Mouse (Mus musculus) megakaryocyte, embryonic 14.5 days (primary cell): ENCODE results near the gene Il10rb. TPM values are rescaled to one million over a fixed set of nuclear protein-coding genes. Genes with fewer than 3 reads are reported as not detected.
"Not testable (repeated sequence)": the region's sequence is repeated elsewhere in the genome, so short reads cannot be mapped to it uniquely, and the experiment has no call there.

Experiments
- H3K27me3 ChIP-seq: replicated peaks from 2 replicates; pipeline ENCODE3; 2012; ENCODE audit warnings: inconsistent platforms
- H3K36me3 ChIP-seq: replicated peaks from 2 replicates; pipeline ENCODE3; 2012; ENCODE audit warnings: low read length, inconsistent platforms, mixed read lengths
- H3K4me1 ChIP-seq: 2 replicates; pipeline ENCODE4 v1.6.1; 2012; ENCODE audit warnings: inconsistent platforms
- H3K4me3 ChIP-seq: replicated peaks from 2 replicates; pipeline ENCODE3; 2012; ENCODE audit warnings: moderate library complexity, mild to moderate bottlenecking, inconsistent platforms
- H3K9me3 ChIP-seq: 2 replicates; pipeline ENCODE4 v1.6.1; 2012; ENCODE audit warnings: inconsistent platforms
- FLI1 ChIP-seq: IDR thresholded peaks from 2 replicates; pipeline ENCODE4 v1.6.1; 2012; ENCODE audit warnings: low read length, inconsistent platforms, mixed read lengths
- GATA1 ChIP-seq: IDR thresholded peaks from 3 replicates; pipeline ENCODE4 v1.6.1; 2012; ENCODE audit warnings: mixed read lengths, low read length, inconsistent platforms, borderline replicate concordance
- polyA plus RNA-seq: library from polyadenylated mRNA; stranded (reverse); fragments of >175 nt; gene quantifications from 2 replicates; pipeline ENCODE4 v1.2.3, GENCODE M21; 2012; ENCODE audit warnings: low replicate concordance; ENCODE audit not compliant: insufficient read depth

Gene Il10rb
- polyA plus RNA-seq, 1 experiment = 13.1 TPM

GRCm38 (mm10) chr16:91432720-91433328, 26.9 kb downstream of the Il10rb start:
- Histone ChIP-seq H3K4me1 (peaks cover 59% of the 10 kb centered on the region), H3K27me3 (no peaks in the 10 kb centered on the region), H3K4me3 (no peak overlapping the region), H3K9me3 (peaks cover 14% of the 10 kb centered on the region; the same call in 1 of the 2 replicates), H3K36me3 (peaks cover 14% of the 10 kb centered on the region)
- no peak for TF ChIP-seq FLI1
- no peak for TF ChIP-seq GATA1

DNA sequence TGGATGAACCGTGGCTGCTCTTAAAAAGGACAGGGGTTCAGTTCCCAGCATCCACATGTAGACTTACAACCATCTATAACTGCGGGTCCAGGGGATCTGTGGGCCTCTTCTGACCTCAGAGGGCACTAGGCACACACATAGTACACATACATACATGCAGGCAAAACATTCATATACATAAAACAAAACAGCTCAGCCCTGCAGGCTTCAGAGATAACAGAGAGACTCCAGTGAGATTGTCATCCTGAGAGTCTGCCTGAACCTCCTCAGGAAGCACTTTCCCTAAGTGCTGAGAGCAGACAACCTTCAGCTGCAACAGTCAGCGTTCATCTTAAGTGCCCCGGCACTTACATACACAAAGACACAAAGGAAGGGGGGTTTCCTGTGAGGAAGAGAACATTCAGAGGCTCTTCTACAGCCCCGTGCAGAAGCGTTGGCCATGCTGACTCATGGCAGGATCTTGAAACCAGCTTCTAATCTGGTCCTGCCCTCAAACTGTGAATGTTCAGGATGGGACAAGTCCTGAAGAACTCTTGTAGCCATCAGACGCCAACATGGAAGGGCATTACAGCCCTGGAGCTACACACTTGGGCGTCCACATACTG, 27.5 kb downstream of the Il10rb start:
- no peaks in the 10 kb centered on the region for H3K27me3 ChIP-seq
- H3K9me3 ChIP-seq = peaks cover 12% of the 10 kb centered on the region; the same call in 1 of the 2 replicates
- H3K4me3 ChIP-seq = peak overlapping the region; percentile 78
- H3K4me1 ChIP-seq = peaks cover 65% of the 10 kb centered on the region
- H3K36me3 ChIP-seq = peaks cover 9% of the 10 kb centered on the region
- TF ChIP-seq GATA1 = no peak

GRCm38 (mm10) chr16:91434119-91434518, 28.2 kb downstream of the Il10rb start:
- peaks cover 72% of the 10 kb centered on the region for H3K4me1 ChIP-seq
- no peak for TF ChIP-seq GATA1
- TF ChIP-seq FLI1 = no peak
- H3K9me3 ChIP-seq = peaks cover 5% of the 10 kb centered on the region; the same call in 1 of the 2 replicates
- H3K4me3 ChIP-seq = peak overlapping the region; percentile 78
- H3K27me3 ChIP-seq = no peaks in the 10 kb centered on the region
- H3K36me3 ChIP-seq = peaks cover 5% of the 10 kb centered on the region

GRCm38 (mm10) chr16:91438081-91438480, 32.1 kb downstream of the Il10rb start:
- no peak for TF ChIP-seq FLI1
- TF ChIP-seq GATA1 = no peak
- Histone ChIP-seq H3K9me3 (no peaks in the 10 kb centered on the region), H3K4me1 (peaks cover 90% of the 10 kb centered on the region), H3K36me3 (no peaks in the 10 kb centered on the region), H3K27me3 (no peaks in the 10 kb centered on the region), H3K4me3 (no peak overlapping the region)

DNA sequence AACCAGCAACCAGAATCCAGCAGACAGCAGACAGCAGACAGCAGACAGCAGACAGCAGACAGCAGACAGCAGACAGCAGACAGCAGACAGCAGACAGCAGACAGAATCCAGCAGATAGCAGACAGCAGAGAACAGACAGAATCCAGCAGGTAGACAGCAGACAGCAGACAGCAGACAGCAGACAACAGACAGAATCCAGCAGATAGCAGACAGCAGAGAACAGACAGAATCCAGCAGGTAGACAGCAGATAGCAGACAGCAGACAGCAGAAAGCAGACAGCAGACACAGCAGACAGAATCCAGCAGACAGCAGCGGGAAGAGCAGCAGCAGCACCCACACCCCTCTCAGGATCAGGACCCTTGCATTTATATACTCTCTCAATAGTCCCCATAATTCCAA, 32.6 kb downstream of the Il10rb start:
- peak overlapping the region; percentile 59 for H3K4me3 ChIP-seq
- peaks cover 88% of the 10 kb centered on the region for H3K4me1 ChIP-seq
- not testable (repeated sequence) for H3K9me3 ChIP-seq, H3K36me3 ChIP-seq, H3K27me3 ChIP-seq

DNA sequence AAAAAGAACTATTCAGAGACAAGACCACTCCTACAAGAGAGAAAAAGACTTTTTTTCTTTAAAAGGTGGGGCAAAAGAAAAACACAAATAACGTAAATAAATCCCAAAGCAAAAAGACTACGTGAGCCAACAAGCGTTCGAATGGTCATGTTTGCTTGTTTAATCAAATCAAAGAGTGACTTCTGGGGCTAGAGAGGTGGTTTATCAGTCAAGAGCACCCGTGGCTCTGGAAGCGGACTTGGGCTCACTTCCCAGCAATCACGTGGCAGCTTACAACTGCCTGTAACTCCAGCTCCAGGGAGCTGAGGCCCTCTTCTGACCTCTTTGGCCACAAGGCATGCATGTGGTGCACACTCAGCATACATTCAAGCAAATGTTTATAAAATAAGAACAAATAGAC, 35.4 kb downstream of the Il10rb start:
- H3K27me3 ChIP-seq = no peaks in the 10 kb centered on the region
- H3K36me3 ChIP-seq = no peaks in the 10 kb centered on the region
- no peaks in the 10 kb centered on the region for H3K9me3 ChIP-seq
- no peak for TF ChIP-seq GATA1
- TF ChIP-seq FLI1 = no peak
- peaks cover 69% of the 10 kb centered on the region for H3K4me1 ChIP-seq
- H3K4me3 ChIP-seq = peak overlapping the region; percentile 56

DNA sequence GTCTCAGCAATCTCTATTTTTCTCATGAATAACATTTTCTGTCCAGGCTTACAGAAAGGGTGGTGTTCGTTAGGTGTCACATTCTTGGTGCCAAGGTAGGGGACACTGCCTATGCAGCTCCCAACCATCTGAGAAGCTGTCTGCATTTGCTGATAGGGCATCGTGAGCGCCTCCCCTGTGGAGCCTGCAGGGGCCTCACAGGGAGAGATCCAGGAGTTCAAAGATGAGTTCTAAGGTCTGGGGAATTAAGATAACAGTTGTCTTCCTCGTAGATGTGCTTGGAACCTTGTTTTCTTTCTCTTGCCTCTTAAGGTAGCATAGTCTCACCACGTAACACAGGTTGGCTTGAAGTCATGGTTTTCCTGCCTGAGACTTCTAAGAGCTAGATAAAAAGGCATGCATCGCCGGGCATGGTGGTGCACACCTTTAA, 35.9 kb downstream of the Il10rb start:
- TF ChIP-seq GATA1 (no peak), FLI1 (no peak)
- Histone ChIP-seq H3K4me3 (peak overlapping the region; percentile 74), H3K4me1 (peaks cover 69% of the 10 kb centered on the region), H3K36me3 (no peaks in the 10 kb centered on the region), H3K27me3 (no peaks in the 10 kb centered on the region), H3K9me3 (no peaks in the 10 kb centered on the region)

GRCm38 (mm10) chr16:91442446-91442845, 36.5 kb downstream of the Il10rb start:
- Histone ChIP-seq H3K4me3 (peak overlapping the region; percentile 0), H3K36me3 (no peaks in the 10 kb centered on the region), H3K27me3 (no peaks in the 10 kb centered on the region), H3K9me3 (no peaks in the 10 kb centered on the region), H3K4me1 (peaks cover 69% of the 10 kb centered on the region)
- TF ChIP-seq FLI1 (no peak), GATA1 (no peak)

DNA sequence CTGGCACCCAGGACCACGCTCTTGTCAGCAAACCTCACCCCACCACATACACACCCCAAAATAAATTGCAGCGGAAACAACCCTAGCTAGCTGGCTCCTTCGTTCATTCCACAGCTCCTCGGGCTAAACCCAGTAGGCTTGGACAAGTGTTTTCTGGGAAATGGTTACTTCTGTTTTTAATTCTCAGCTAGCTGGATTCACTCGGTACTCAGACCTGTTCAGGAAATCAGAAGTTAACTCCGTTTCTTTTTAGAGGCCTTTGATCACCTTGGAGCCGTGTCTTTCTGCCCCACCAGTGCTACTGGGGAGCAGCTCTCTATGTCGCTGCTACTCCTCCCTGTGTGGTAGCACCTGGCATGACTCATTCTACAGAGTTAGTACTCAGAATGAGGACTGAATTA, 37.2 kb downstream of the Il10rb start:
- Histone ChIP-seq H3K4me3 (no peak overlapping the region), H3K4me1 (peaks cover 69% of the 10 kb centered on the region), H3K27me3 (no peaks in the 10 kb centered on the region), H3K9me3 (no peaks in the 10 kb centered on the region), H3K36me3 (no peaks in the 10 kb centered on the region)
- no peak for TF ChIP-seq FLI1
- no peak for TF ChIP-seq GATA1

- TF ChIP-seq FLI1 (no peak), GATA1 (no peak)
- Histone ChIP-seq H3K36me3 (no peaks in the 10 kb centered on the region), H3K4me3 (no peak overlapping the region), H3K27me3 (no peaks in the 10 kb centered on the region), H3K4me1 (peaks cover 55% of the 10 kb centered on the region), H3K9me3 (no peaks in the 10 kb centered on the region)
Measured at GRCm38 (mm10) chr16:91444847-91445246, 38.9 kb downstream of the Il10rb start.

GRCm38 (mm10) chr16:91445566-91445965, 39.6 kb downstream of the Il10rb start:
- H3K4me3 ChIP-seq = no peak overlapping the region
- H3K9me3 ChIP-seq = no peaks in the 10 kb centered on the region
- no peaks in the 10 kb centered on the region for H3K36me3 ChIP-seq
- no peaks in the 10 kb centered on the region for H3K27me3 ChIP-seq
- no peak for TF ChIP-seq FLI1
- no peak for TF ChIP-seq GATA1
- peaks cover 59% of the 10 kb centered on the region for H3K4me1 ChIP-seq
